Mouse (Mus musculus) thymus, postnatal 10 days (tissue): ENCODE measurements around the gene Eppin.
"Not testable (repeated sequence)": the region's sequence is repeated elsewhere in the genome, so short reads cannot be mapped to it uniquely, and the experiment has no call there.

Experiments
- DNase-seq, 2 experiments: peaks; one replicate each; pipeline ENCODE4 v3.0.0; 2021; ENCODE audit warnings: low spot score in 2 of 2

The Eppin gene

GRCm38 (mm10) chr2:164593494-164593893 is at the start of gene Eppin:
Gene Eppin, minus strand, starts transcription at chr2:164593594.
- no peak for DNase-seq

GRCm38 (mm10) chr2:164641881-164642673 is 48.7 kb upstream of the Eppin start:
- DNase-seq: no peak

- DNase-seq: no peak
Measured at GRCm38 (mm10) chr2:164641129-164641528, 47.7 kb upstream of the Eppin start.

- no peak for DNase-seq
Measured at GRCm38 (mm10) chr2:164638696-164639095, 45.3 kb upstream of the Eppin start, which contains the start of gene Wfdc16. Gene Wfdc16, minus strand, starts transcription at chr2:164638796.

- DNase-seq: peak in 1 of 2 experiments; percentile 8
Measured at GRCm38 (mm10) chr2:164635266-164635665, 41.9 kb upstream of the Eppin start.

GRCm38 (mm10) chr2:164621775-164622174 is 28.4 kb upstream of the Eppin start:
- no peak for DNase-seq

- DNase-seq: no peak
Measured at GRCm38 (mm10) chr2:164619050-164619449, 25.7 kb upstream of the Eppin start.

- DNase-seq: no peak
Measured at GRCm38 (mm10) chr2:164615386-164615785, 22.0 kb upstream of the Eppin start.

GRCm38 (mm10) chr2:164613471-164613870 is 20.1 kb upstream of the Eppin start, which contains the start of the genes Wfdc6b and Wfdc8:
Gene Wfdc6b, plus strand, starts transcription at chr2:164613522.
Gene Wfdc8, minus strand, starts transcription at chr2:164613626.
- not testable (repeated sequence) for DNase-seq

GRCm38 (mm10) chr2:164608781-164609180 is 15.4 kb upstream of the Eppin start:
- DNase-seq: no peak

- no peak for DNase-seq
Measured at GRCm38 (mm10) chr2:164604411-164604810, 11.0 kb upstream of the Eppin start.

- no peak for DNase-seq
Measured at GRCm38 (mm10) chr2:164603482-164603881, 10.1 kb upstream of the Eppin start.

GRCm38 (mm10) chr2:164600179-164600578 is 6.8 kb upstream of the Eppin start:
- DNase-seq: no peak

- peak in 1 of 2 experiments; percentile 9 for DNase-seq
Measured at GRCm38 (mm10) chr2:164592014-164592413, 1.4 kb downstream of the Eppin start.

GRCm38 (mm10) chr2:164585025-164585725 is 8.2 kb downstream of the Eppin start, which contains the start of gene Wfdc6a:
Gene Wfdc6a, minus strand, starts transcription at chr2:164585447.
- DNase-seq: not testable (repeated sequence)

- DNase-seq: not testable (repeated sequence)
Measured at GRCm38 (mm10) chr2:164573359-164573758, 20.0 kb downstream of the Eppin start, which contains the start of gene Spint3. Gene Spint3, minus strand, starts transcription at chr2:164573459.

- DNase-seq: no peak
Measured at GRCm38 (mm10) chr2:164567460-164567859, 25.9 kb downstream of the Eppin start.

GRCm38 (mm10) chr2:164566997-164567396 is 26.4 kb downstream of the Eppin start:
- no peak for DNase-seq

- no peak for DNase-seq
Measured at GRCm38 (mm10) chr2:164564346-164564745, 29.0 kb downstream of the Eppin start.

GRCm38 (mm10) chr2:164563339-164564038 is 29.9 kb downstream of the Eppin start:
- no peak for DNase-seq

GRCm38 (mm10) chr2:164562391-164563188 is 30.8 kb downstream of the Eppin start, which contains the start of gene Wfdc2:
Gene Wfdc2, plus strand, starts transcription at chr2:164562413.
- DNase-seq: no peak
